Mouse (Mus musculus) myocyte (in vitro differentiated cells): Measurements from ENCODE around the gene Mycbp2.

Experiments used
- CEBPB ChIP-seq: IDR thresholded peaks from 2 replicates; pipeline ENCODE4 v1.6.1; 2011; ENCODE audit warnings: mild to moderate bottlenecking, moderate library complexity; ENCODE audit not compliant: poor library complexity, insufficient read depth, severe bottlenecking
- MAX ChIP-seq: IDR thresholded peaks from one replicate; pipeline ENCODE4 v1.6.1; 2011; ENCODE audit warnings: low read depth, mild to moderate bottlenecking, control low read depth
- POLR2A ChIP-seq: IDR thresholded peaks from one replicate; pipeline ENCODE4 v1.6.1; 2011; ENCODE audit warnings: low read depth, mild to moderate bottlenecking, control low read depth, moderate library complexity; ENCODE audit not compliant: insufficient read length
- USF1 ChIP-seq: IDR thresholded peaks from one replicate; pipeline ENCODE4 v1.6.1; 2011; ENCODE audit warnings: low read depth, mild to moderate bottlenecking, control low read depth, moderate library complexity

DNA sequence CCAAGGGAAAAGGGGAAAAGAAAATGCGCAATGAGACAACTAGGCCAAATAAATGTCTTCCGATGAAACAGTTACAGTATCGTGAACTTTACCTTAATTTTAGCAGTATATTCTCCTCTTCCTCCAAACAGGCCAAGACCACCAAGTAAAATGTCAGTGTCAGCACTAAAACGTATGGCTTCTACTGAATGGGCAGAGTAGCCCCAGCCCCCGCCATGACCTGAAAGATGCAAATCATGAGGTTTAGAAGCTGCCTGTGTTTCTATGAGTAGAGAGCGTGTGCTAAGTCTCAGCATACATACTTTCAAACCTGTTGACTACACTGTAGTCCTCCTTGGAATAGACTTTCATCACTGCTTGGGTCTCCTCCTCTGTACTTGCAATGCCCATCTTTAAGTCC is 104.6 kb downstream of the Mycbp2 start:
- no peak for TF ChIP-seq MAX
- no peak for TF ChIP-seq USF1
- TF ChIP-seq CEBPB: no peak
- TF ChIP-seq POLR2A: no peak
